Mouse (Mus musculus): ENCODE results near the gene Fam185a.

- TF ChIP-seq GATA1 (IDR thresholded peaks at IDR 0.05; ENCODE audit: borderline replicate concordance, low read length) (no peak), FLI1 (IDR thresholded peaks at IDR 0.05; ENCODE audit: low read length) (no peak)
Observed at GRCm38 (mm10) chr5:21500133-21500532, 75.4 kb downstream of the Fam185a start.

Measured in megakaryocyte, embryonic 14.5 days (primary cell).